Mouse (Mus musculus): ENCODE measurements around the gene Cdc42bpg.

GRCm38 (mm10) chr19:6335458-6335827 is 29.2 kb downstream of the Cdc42bpg start:
- TF ChIP-seq CTCF (IDR thresholded peaks at IDR 0.05; ENCODE audit: borderline replicate concordance, insufficient read depth, low read depth, low read length) (no peak), POLR2A (IDR thresholded peaks at IDR 0.05; ENCODE audit: borderline replicate concordance, insufficient read depth, low read length) (no peak)

Data from cerebellum, adult 2 months (tissue).